Mouse (Mus musculus) liver, postnatal 0 days (tissue): ENCODE results near the gene Tnfsf9. TPM values are rescaled to one million over a fixed set of nuclear protein-coding genes. Genes with fewer than 3 reads are reported as not detected.

ENCODE experiments used
- ATAC-seq: fragments of 200-750 bp; cut with Nextera tagmentation; 2 replicates; pipeline ENCODE4 v1.8.0; 2017; ENCODE audit warnings: mild to moderate bottlenecking, moderate library complexity
- DNase-seq: peaks from one replicate; pipeline ENCODE4 v3.0.0-alpha.2; 2016
- H3K27ac ChIP-seq: fragments of 300-500 bp; sonication (generic); 2 replicates; pipeline ENCODE4 v1.5.1; 2014; ENCODE audit warnings: antibody characterized with exemption, moderate library complexity, mild to moderate bottlenecking, low read depth
- H3K27me3 ChIP-seq: fragments of 300-500 bp; sonication (generic); 2 replicates; pipeline ENCODE4 v1.6.1; 2014; ENCODE audit warnings: low read length, control low read depth, mixed read lengths; ENCODE audit not compliant: insufficient read depth
- H3K36me3 ChIP-seq: fragments of 300-500 bp; sonication (generic); replicated peaks from 2 replicates; pipeline ENCODE4 v1.6.1; 2014; ENCODE audit warnings: mild to moderate bottlenecking, control low read depth, low read length, moderate library complexity, mixed read lengths; ENCODE audit not compliant: insufficient read depth
- H3K4me1 ChIP-seq: fragments of 300-500 bp; sonication (generic); 2 replicates; pipeline ENCODE4 v1.6.1; 2014; ENCODE audit warnings: antibody characterized with exemption, mild to moderate bottlenecking, control low read depth; ENCODE audit not compliant: insufficient read depth
- H3K4me2 ChIP-seq: fragments of 300-500 bp; sonication (generic); 2 replicates; pipeline ENCODE4 v1.6.1; 2014; ENCODE audit warnings: low read depth, mild to moderate bottlenecking, low read length, moderate library complexity, mixed read lengths
- H3K4me3 ChIP-seq: fragments of 300-500 bp; sonication (generic); 2 replicates; pipeline ENCODE4 v1.5.1; 2014; ENCODE audit warnings: low read depth, low read length
- H3K9ac ChIP-seq: fragments of 300-500 bp; sonication (generic); replicated peaks from 2 replicates; pipeline ENCODE4 v1.6.1; 2014; ENCODE audit warnings: mild to moderate bottlenecking, moderate library complexity
- H3K9me3 ChIP-seq: fragments of 300-500 bp; sonication (generic); 2 replicates; pipeline ENCODE4 v1.6.1; 2016; ENCODE audit warnings: mild to moderate bottlenecking, control low read depth, low read length, mixed read lengths
- CTCF ChIP-seq: sonication (generic); IDR thresholded peaks from 2 replicates; pipeline ENCODE4 v1.5.1; 2016; ENCODE audit warnings: antibody characterized with exemption, low read depth
- EP300 ChIP-seq: IDR thresholded peaks from 2 replicates; pipeline ENCODE4 v1.6.1; 2016; ENCODE audit warnings: antibody characterized with exemption, low read depth, mild to moderate bottlenecking
- WGBS: fragments of 180-500 bp; shearing (Covaris S2); extraction: QIAGEN DNeasy Blood & Tissue Kit; methylation state at CpG from one replicate; pipeline ENCODE4 v1.1.7; 2014; ENCODE audit not compliant: insufficient replicate concordance; 5-methylcytosine and 5-hydroxymethylcytosine counted together
- polyA plus RNA-seq: library from polyadenylated mRNA; unstranded; fragments of >200 nt; fragmentation: Nextera tagmentation; extraction: Ambion mirVana; gene quantifications from 2 replicates; pipeline ENCODE4 v1.2.1, GENCODE M21; 2015

Tnfsf9 gene
- polyA plus RNA-seq, 1 experiment from 2014 or later = 0.56 TPM

DNA sequence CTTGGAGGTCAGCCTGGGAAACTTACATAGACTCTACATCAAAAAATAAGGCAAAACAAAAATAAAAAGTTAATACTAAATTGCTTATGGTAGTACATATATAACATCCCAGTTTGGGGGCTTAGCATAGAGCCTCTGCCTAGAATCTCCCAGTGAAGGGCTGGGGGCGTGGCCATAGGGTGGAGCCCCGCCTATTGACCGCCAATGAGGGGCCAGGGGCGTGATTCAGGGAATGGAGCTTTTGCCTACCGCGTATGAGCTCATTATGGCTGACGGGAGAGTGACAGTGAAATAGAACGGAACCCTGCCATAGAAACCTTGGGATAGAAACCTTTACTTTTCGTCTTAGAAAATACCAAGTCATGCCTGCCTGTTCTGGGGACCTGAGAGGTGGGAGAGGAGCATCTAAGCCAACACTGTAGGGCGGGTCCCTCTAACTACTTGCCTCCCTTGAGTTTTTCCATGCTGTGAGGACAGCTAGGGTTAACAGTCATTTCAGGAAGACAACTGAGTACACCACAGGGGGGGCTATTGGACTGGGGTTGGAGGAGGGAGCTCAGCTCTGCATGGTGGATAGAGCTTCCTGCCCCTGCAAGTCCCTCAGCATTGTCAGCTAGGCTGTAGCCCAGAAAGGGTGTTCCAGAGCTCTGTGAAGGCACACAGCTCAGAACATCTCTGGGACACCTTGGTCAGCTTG lies 5.3 kb upstream of the Tnfsf9 start:
- ATAC-seq (peak; percentile 41; the same call in 1 of the 2 replicates), DNase-seq (peak; percentile 62)
- Histone ChIP-seq H3K4me1 (peaks cover 9% of the 10 kb centered on the region; the same call in 1 of the 2 replicates), H3K27me3 (peaks cover 6% of the 10 kb centered on the region; the same call in 1 of the 2 replicates), H3K9me3 (no peaks in the 10 kb centered on the region), H3K4me3 (no peak overlapping the region), H3K9ac (no peak overlapping the region), H3K27ac (no peak overlapping the region), H3K36me3 (no peaks in the 10 kb centered on the region), H3K4me2 (peak overlapping the region; percentile 36; the same call in 1 of the 2 replicates)
- WGBS = 13% methylated on average over 10 of the region's 10 CpGs
- peak; percentile 19 for TF ChIP-seq CTCF
- TF ChIP-seq EP300 = no peak

DNA sequence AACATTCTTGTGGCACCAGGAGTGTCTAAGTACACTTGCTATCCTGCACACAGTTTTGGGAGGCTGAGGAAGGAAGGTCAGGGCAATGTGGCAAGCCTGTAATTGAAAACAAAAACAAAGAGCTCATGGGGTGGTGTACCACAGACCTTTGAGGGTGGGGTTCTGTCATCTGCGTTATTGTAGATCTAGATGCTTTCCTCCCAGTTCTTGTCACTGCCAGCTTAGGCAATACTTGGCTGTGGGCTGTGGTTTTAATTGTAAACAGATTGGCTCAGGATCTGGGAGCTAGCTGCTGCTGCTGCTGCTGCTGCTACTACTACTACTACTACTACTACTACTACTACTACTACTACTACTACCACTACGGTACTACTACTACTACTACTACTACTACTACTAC lies 2.8 kb upstream of the Tnfsf9 start:
- Histone ChIP-seq H3K4me1 (peaks cover 15% of the 10 kb centered on the region; the same call in 1 of the 2 replicates), H3K4me3 (no peak overlapping the region), H3K36me3 (no peaks in the 10 kb centered on the region), H3K27me3 (peaks cover 24% of the 10 kb centered on the region; the same call in 1 of the 2 replicates), H3K9me3 (no peaks in the 10 kb centered on the region), H3K9ac (no peak overlapping the region), H3K4me2 (no peak overlapping the region), H3K27ac (no peak overlapping the region)
- TF ChIP-seq CTCF (no peak), EP300 (no peak)
- ATAC-seq = no peak
- DNase-seq = no peak
- 69% methylated on average over 2 of the region's 2 CpGs for WGBS

DNA sequence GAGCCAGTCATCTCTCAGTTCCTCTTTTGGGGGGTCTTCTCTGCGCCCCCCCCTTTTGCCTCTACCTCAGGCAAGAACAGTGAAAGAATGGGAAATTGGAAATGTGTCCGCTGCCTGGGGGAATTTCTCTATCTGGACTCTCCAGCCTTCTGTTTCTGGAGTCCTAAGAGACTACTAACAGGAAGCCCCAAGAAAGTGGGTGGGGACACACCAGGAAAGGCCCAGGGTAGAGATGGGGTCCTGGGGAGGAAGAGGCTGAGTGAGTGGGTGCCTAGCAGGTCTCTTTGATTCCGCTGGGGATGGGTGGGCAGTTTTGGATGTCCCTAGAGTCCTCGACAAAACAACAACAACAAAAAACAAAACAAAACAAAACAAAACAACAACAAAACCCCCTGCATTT lies 629 bp upstream of the Tnfsf9 start:
- TF ChIP-seq CTCF = no peak
- TF ChIP-seq EP300 = no peak

DNA sequence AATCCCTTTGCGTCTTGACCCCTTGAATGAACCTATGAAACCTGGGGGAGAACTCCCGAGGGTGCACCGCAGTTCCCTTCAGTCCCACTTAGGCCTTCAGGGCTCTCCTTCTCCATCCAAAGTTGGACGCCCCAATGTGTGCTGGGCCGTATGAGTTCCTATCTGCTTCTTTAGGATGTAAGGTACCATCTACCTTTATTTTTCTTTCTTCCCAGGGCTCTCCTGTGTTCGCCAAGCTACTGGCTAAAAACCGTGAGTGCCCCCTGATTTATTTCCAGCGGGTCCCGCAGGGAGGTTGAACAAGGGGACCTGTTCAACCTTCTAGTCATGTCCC lies 877 bp downstream of the Tnfsf9 start:
- no peak for ATAC-seq
- Histone ChIP-seq H3K4me1 (peaks cover 10% of the 10 kb centered on the region; the same call in 1 of the 2 replicates), H3K9ac (no peak overlapping the region), H3K36me3 (no peaks in the 10 kb centered on the region), H3K9me3 (no peaks in the 10 kb centered on the region), H3K27ac (no peak overlapping the region), H3K27me3 (peaks cover 24% of the 10 kb centered on the region; the same call in 1 of the 2 replicates), H3K4me2 (peak overlapping the region; percentile 73), H3K4me3 (peak overlapping the region; percentile 45)
- 18% methylated on average over 9 of the region's 9 CpGs for WGBS
- no peak for TF ChIP-seq CTCF
- no peak for DNase-seq

More for the DNA sequence above, 629 bp upstream of the Tnfsf9 start:
- Histone ChIP-seq H3K4me2 (peak overlapping the region; percentile 73), H3K4me3 (peak overlapping the region; percentile 45), H3K9ac (no peak overlapping the region), H3K9me3 (no peaks in the 10 kb centered on the region), H3K27me3 (peaks cover 24% of the 10 kb centered on the region; the same call in 1 of the 2 replicates), H3K36me3 (no peaks in the 10 kb centered on the region), H3K27ac (no peak overlapping the region), H3K4me1 (peaks cover 15% of the 10 kb centered on the region; the same call in 1 of the 2 replicates)
- DNase-seq (no peak), ATAC-seq (no peak)
- 37% methylated on average over 4 of the region's 4 CpGs for WGBS

DNA sequence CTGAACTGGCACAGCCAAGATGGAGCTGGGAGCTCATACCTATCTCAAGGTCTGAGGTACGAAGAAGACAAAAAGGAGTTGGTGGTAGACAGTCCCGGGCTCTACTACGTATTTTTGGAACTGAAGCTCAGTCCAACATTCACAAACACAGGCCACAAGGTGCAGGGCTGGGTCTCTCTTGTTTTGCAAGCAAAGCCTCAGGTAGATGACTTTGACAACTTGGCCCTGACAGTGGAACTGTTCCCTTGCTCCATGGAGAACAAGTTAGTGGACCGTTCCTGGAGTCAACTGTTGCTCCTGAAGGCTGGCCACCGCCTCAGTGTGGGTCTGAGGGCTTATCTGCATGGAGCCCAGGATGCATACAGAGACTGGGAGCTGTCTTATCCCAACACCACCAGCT lies 1.9 kb downstream of the Tnfsf9 start:
- Histone ChIP-seq H3K4me2 (no peak overlapping the region), H3K27me3 (peaks cover 24% of the 10 kb centered on the region; the same call in 1 of the 2 replicates), H3K9me3 (no peaks in the 10 kb centered on the region), H3K9ac (no peak overlapping the region), H3K4me1 (peaks cover 10% of the 10 kb centered on the region; the same call in 1 of the 2 replicates), H3K4me3 (no peak overlapping the region), H3K36me3 (no peaks in the 10 kb centered on the region), H3K27ac (no peak overlapping the region)
- ATAC-seq (no peak), DNase-seq (no peak)
- TF ChIP-seq CTCF (no peak), EP300 (no peak)
- WGBS = 74% methylated on average over 5 of the region's 5 CpGs

DNA sequence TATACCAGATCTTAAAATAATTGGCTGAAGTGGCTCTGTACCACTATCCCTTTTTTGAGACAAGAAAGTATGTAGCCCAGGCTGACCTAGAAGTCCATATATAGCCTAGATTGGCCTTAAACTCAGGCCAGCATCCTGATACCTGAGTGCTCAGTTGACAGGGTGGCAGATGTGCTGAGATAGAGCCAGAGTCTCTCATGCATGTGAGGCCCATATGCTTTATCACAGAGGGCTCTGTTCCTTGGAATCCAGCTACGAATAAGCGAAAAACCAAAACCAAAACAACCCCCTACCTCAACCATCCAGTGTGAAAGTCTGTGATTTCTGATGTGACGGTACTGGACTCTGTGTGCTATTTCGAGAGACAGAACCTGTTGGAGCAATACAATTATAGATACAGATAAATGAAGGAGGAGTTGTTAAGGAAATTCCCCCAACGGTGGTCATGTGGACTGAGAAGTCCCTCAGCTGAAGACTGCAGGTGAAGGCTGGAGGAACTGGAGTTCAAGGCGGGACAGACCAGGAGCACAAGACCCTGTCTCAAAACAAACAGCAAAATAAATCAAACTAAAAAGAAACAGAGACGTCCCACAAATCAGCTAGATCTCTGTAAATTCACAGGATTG lies 3.0 kb downstream of the Tnfsf9 start:
- Histone ChIP-seq H3K9ac (no peak overlapping the region), H3K36me3 (no peaks in the 10 kb centered on the region), H3K27ac (no peak overlapping the region), H3K27me3 (peaks cover 24% of the 10 kb centered on the region; the same call in 1 of the 2 replicates), H3K9me3 (no peaks in the 10 kb centered on the region), H3K4me3 (no peak overlapping the region), H3K4me2 (no peak overlapping the region), H3K4me1 (peaks cover 10% of the 10 kb centered on the region; the same call in 1 of the 2 replicates)
- WGBS = 68% methylated on average over 7 of the region's 7 CpGs
- no peak for ATAC-seq
- DNase-seq = no peak
- TF ChIP-seq EP300 = no peak
- TF ChIP-seq CTCF = no peak
